Mouse (Mus musculus): ENCODE results near the gene Cckbr. TPM values are rescaled to one million over a fixed set of nuclear protein-coding genes. Genes with fewer than 3 reads are reported as not detected.

The Cckbr gene
- 3.8 and 4.0 TPM in 2 replicates for polyA plus RNA-seq (2014; fragmentation: Nextera tagmentation; extraction: Ambion mirVana)

GRCm38 (mm10) chr7:105425424-105426043, at the start of gene Cckbr:
TSS of gene Cckbr (plus strand) at chr7:105425731.
- ATAC-seq (ENCODE audit: low FRiP score) (peak; percentile 82), DNase-seq (ENCODE audit: low spot score) (peak; percentile 50)
- H3K27me3 ChIP-seq (ENCODE audit: control insufficient read depth, insufficient read depth, low read length) = peaks cover 19% of the 10 kb centered on the region
- no peaks in the 10 kb centered on the region for H3K9me3 ChIP-seq (ENCODE audit: control insufficient read depth, low read length)
- no peaks in the 10 kb centered on the region for H3K36me3 ChIP-seq (replicated peaks; ENCODE audit: control insufficient read depth, insufficient read depth)
- H3K9ac ChIP-seq = peak within 1 kb of the TSS; percentile 69
- no peak within 1 kb of the TSS for H3K27ac ChIP-seq
- H3K4me1 ChIP-seq (replicated peaks; ENCODE audit: control insufficient read depth, insufficient read depth, low read length) = peaks cover 4% of the 10 kb centered on the region; the same call in 1 of the 2 replicates
- peak within 1 kb of the TSS; percentile 62 for H3K4me3 ChIP-seq (replicated peaks; ENCODE audit: low read length)
- peak within 1 kb of the TSS; percentile 90 for H3K4me2 ChIP-seq (replicated peaks)
- WGBS = 2% methylated on average over 31 of the region's 31 CpGs

- ATAC-seq (ENCODE audit: low FRiP score) = no peak
- Histone ChIP-seq H3K27me3 (ENCODE audit: control insufficient read depth, insufficient read depth, low read length) (no peaks in the 10 kb centered on the region), H3K9ac (no peak overlapping the region), H3K4me3 (replicated peaks; ENCODE audit: low read length) (no peak overlapping the region), H3K27ac (no peak overlapping the region), H3K4me2 (replicated peaks) (no peak overlapping the region), H3K9me3 (ENCODE audit: control insufficient read depth, low read length) (no peaks in the 10 kb centered on the region), H3K4me1 (replicated peaks; ENCODE audit: control insufficient read depth, insufficient read depth, low read length) (no peaks in the 10 kb centered on the region), H3K36me3 (replicated peaks; ENCODE audit: control insufficient read depth, insufficient read depth) (peaks cover 95% of the 10 kb centered on the region)
- 98% methylated on average over 3 of the region's 3 CpGs for WGBS
- DNase-seq (ENCODE audit: low spot score) = no peak
These were observed 45.2 kb upstream of the Cckbr start for GRCm38 (mm10) chr7:105380329-105380728.

GRCm38 (mm10) chr7:105387696-105388095, 37.8 kb upstream of the Cckbr start:
- Histone ChIP-seq H3K36me3 (replicated peaks; ENCODE audit: control insufficient read depth, insufficient read depth) (peaks cover 75% of the 10 kb centered on the region), H3K27ac (no peak overlapping the region), H3K4me1 (replicated peaks; ENCODE audit: control insufficient read depth, insufficient read depth, low read length) (no peaks in the 10 kb centered on the region), H3K4me3 (replicated peaks; ENCODE audit: low read length) (no peak overlapping the region), H3K9me3 (ENCODE audit: control insufficient read depth, low read length) (no peaks in the 10 kb centered on the region), H3K9ac (no peak overlapping the region), H3K4me2 (replicated peaks) (no peak overlapping the region), H3K27me3 (ENCODE audit: control insufficient read depth, insufficient read depth, low read length) (no peaks in the 10 kb centered on the region)
- DNase-seq (ENCODE audit: low spot score) = no peak
- ATAC-seq (ENCODE audit: low FRiP score) = no peak
- WGBS = 98% methylated on average over 2 of the region's 2 CpGs

- WGBS = 100% methylated on average over 2 of the region's 2 CpGs
- H3K36me3 ChIP-seq (replicated peaks; ENCODE audit: control insufficient read depth, insufficient read depth) = peaks cover 50% of the 10 kb centered on the region
- no peak overlapping the region for H3K9ac ChIP-seq
- no peak overlapping the region for H3K27ac ChIP-seq
- no peak overlapping the region for H3K4me2 ChIP-seq (replicated peaks)
- no peaks in the 10 kb centered on the region for H3K27me3 ChIP-seq (ENCODE audit: control insufficient read depth, insufficient read depth, low read length)
- no peak overlapping the region for H3K4me3 ChIP-seq (replicated peaks; ENCODE audit: low read length)
- DNase-seq (ENCODE audit: low spot score) = no peak
- H3K9me3 ChIP-seq (ENCODE audit: control insufficient read depth, low read length) = no peaks in the 10 kb centered on the region
- no peak for ATAC-seq (ENCODE audit: low FRiP score)
- H3K4me1 ChIP-seq (replicated peaks; ENCODE audit: control insufficient read depth, insufficient read depth, low read length) = no peaks in the 10 kb centered on the region
These were observed 35.3 kb upstream of the Cckbr start for GRCm38 (mm10) chr7:105390236-105390635.

GRCm38 (mm10) chr7:105394606-105395005, 30.9 kb upstream of the Cckbr start:
- Histone ChIP-seq H3K4me1 (replicated peaks; ENCODE audit: control insufficient read depth, insufficient read depth, low read length) (peaks cover 10% of the 10 kb centered on the region), H3K27me3 (ENCODE audit: control insufficient read depth, insufficient read depth, low read length) (no peaks in the 10 kb centered on the region), H3K4me3 (replicated peaks; ENCODE audit: low read length) (no peak overlapping the region), H3K9me3 (ENCODE audit: control insufficient read depth, low read length) (no peaks in the 10 kb centered on the region), H3K36me3 (replicated peaks; ENCODE audit: control insufficient read depth, insufficient read depth) (peaks cover 11% of the 10 kb centered on the region), H3K9ac (no peak overlapping the region), H3K4me2 (replicated peaks) (no peak overlapping the region), H3K27ac (no peak overlapping the region)
- DNase-seq (ENCODE audit: low spot score) = no peak
- no peak for ATAC-seq (ENCODE audit: low FRiP score)
- WGBS = 85% methylated on average over 1 of the region's 1 CpGs

- no peak overlapping the region for H3K9ac ChIP-seq
- H3K4me3 ChIP-seq (replicated peaks; ENCODE audit: low read length) = no peak overlapping the region
- H3K27me3 ChIP-seq (ENCODE audit: control insufficient read depth, insufficient read depth, low read length) = no peaks in the 10 kb centered on the region
- DNase-seq (ENCODE audit: low spot score) = no peak
- no peaks in the 10 kb centered on the region for H3K9me3 ChIP-seq (ENCODE audit: control insufficient read depth, low read length)
- ATAC-seq (ENCODE audit: low FRiP score) = no peak
- peaks cover 5% of the 10 kb centered on the region; the same call in 1 of the 2 replicates for H3K36me3 ChIP-seq (replicated peaks; ENCODE audit: control insufficient read depth, insufficient read depth)
- H3K4me2 ChIP-seq (replicated peaks) = no peak overlapping the region
- no peak overlapping the region for H3K27ac ChIP-seq
- H3K4me1 ChIP-seq (replicated peaks; ENCODE audit: control insufficient read depth, insufficient read depth, low read length) = peaks cover 10% of the 10 kb centered on the region
These were observed 30.3 kb upstream of the Cckbr start for GRCm38 (mm10) chr7:105395131-105395820.

- DNase-seq (ENCODE audit: low spot score) (no peak), ATAC-seq (ENCODE audit: low FRiP score) (no peak)
- H3K9ac ChIP-seq = no peak overlapping the region
These were observed 29.4 kb upstream of the Cckbr start for GRCm38 (mm10) chr7:105396126-105396525.

GRCm38 (mm10) chr7:105399058-105399934, 26.2 kb upstream of the Cckbr start:
- peaks cover 14% of the 10 kb centered on the region for H3K4me1 ChIP-seq (replicated peaks; ENCODE audit: control insufficient read depth, insufficient read depth, low read length)
- ATAC-seq (ENCODE audit: low FRiP score) (no peak; the same call in 1 of the 2 replicates), DNase-seq (ENCODE audit: low spot score) (no peak)
- H3K27me3 ChIP-seq (ENCODE audit: control insufficient read depth, insufficient read depth, low read length) = no peaks in the 10 kb centered on the region
- peak overlapping the region; percentile 82 for H3K9ac ChIP-seq
- no peaks in the 10 kb centered on the region for H3K9me3 ChIP-seq (ENCODE audit: control insufficient read depth, low read length)
- H3K36me3 ChIP-seq (replicated peaks; ENCODE audit: control insufficient read depth, insufficient read depth) = peaks cover 5% of the 10 kb centered on the region; the same call in 1 of the 2 replicates
- peak overlapping the region; percentile 71 for H3K4me3 ChIP-seq (replicated peaks; ENCODE audit: low read length)
- H3K4me2 ChIP-seq (replicated peaks) = peak overlapping the region; percentile 74
- H3K27ac ChIP-seq = peak overlapping the region; percentile 51; the same call in 1 of the 2 replicates
- 1% methylated on average over 25 of the region's 25 CpGs for WGBS

More at GRCm38 (mm10) chr7:105396126-105396525, 29.4 kb upstream of the Cckbr start:
- Histone ChIP-seq H3K4me1 (replicated peaks; ENCODE audit: control insufficient read depth, insufficient read depth, low read length) (peaks cover 14% of the 10 kb centered on the region), H3K27ac (no peak overlapping the region), H3K4me3 (replicated peaks; ENCODE audit: low read length) (no peak overlapping the region), H3K36me3 (replicated peaks; ENCODE audit: control insufficient read depth, insufficient read depth) (peaks cover 5% of the 10 kb centered on the region; the same call in 1 of the 2 replicates), H3K9me3 (ENCODE audit: control insufficient read depth, low read length) (no peaks in the 10 kb centered on the region), H3K27me3 (ENCODE audit: control insufficient read depth, insufficient read depth, low read length) (no peaks in the 10 kb centered on the region), H3K4me2 (replicated peaks) (no peak overlapping the region)
